Mouse (Mus musculus) forebrain, embryonic 11.5 days (tissue): ENCODE results near the gene Spr. TPM values are rescaled to one million over a fixed set of nuclear protein-coding genes. Genes with fewer than 3 reads are reported as not detected.
"Not testable (repeated sequence)": the region's sequence is repeated elsewhere in the genome, so short reads cannot be mapped to it uniquely, and the experiment has no call there.

Experiments used
- ATAC-seq: fragments of 200-750 bp; cut with Nextera tagmentation; replicated peaks from 2 replicates; pipeline ENCODE4 v1.8.0; 2017; ENCODE audit warnings: moderate TSS enrichment; ENCODE audit not compliant: low FRiP score
- DNase-seq: peaks from one replicate; pipeline ENCODE4 v3.0.0-alpha.2; 2017; ENCODE audit warnings: low spot score
- H3K27ac ChIP-seq: fragments of 300-500 bp; sonication (generic); 2 replicates; pipeline ENCODE4 v1.5.1; 2014; ENCODE audit warnings: low read depth, low read length
- H3K27me3 ChIP-seq: fragments of 300-500 bp; sonication (generic); 2 replicates; pipeline ENCODE4 v1.6.1; 2014; ENCODE audit warnings: mild to moderate bottlenecking, low read length, mixed read lengths; ENCODE audit not compliant: control insufficient read depth, insufficient read depth
- H3K36me3 ChIP-seq: fragments of 300-500 bp; sonication (generic); 2 replicates; pipeline ENCODE4 v1.6.1; 2014; ENCODE audit warnings: mild to moderate bottlenecking, low read length, moderate library complexity, mixed read lengths; ENCODE audit not compliant: control insufficient read depth, insufficient read depth
- H3K4me1 ChIP-seq: fragments of 300-500 bp; sonication (generic); replicated peaks from 2 replicates; pipeline ENCODE4 v1.6.1; 2014; ENCODE audit warnings: low read length, mixed read lengths; ENCODE audit not compliant: control insufficient read depth, insufficient read depth
- H3K4me2 ChIP-seq: fragments of 300-500 bp; sonication (generic); 2 replicates; pipeline ENCODE4 v1.6.1; 2014; ENCODE audit warnings: low read depth, mild to moderate bottlenecking, low read length, moderate library complexity, mixed read lengths; ENCODE audit not compliant: severe bottlenecking
- H3K4me3 ChIP-seq: fragments of 300-500 bp; sonication (generic); 2 replicates; pipeline ENCODE4 v1.5.1; 2014; ENCODE audit warnings: low read depth, low read length
- H3K9ac ChIP-seq: fragments of 300-500 bp; sonication (generic); 2 replicates; pipeline ENCODE4 v1.6.1; 2014; ENCODE audit warnings: low read length
- H3K9me3 ChIP-seq: fragments of 300-500 bp; sonication (generic); 2 replicates; pipeline ENCODE4 v1.6.1; 2016; ENCODE audit warnings: low read length, mixed read lengths; ENCODE audit not compliant: control insufficient read depth
- WGBS: fragments of 180-500 bp; shearing (Covaris S2); extraction: QIAGEN DNeasy Blood & Tissue Kit; methylation state at CpG from one replicate; pipeline ENCODE4 v1.1.7; 2014; 5-methylcytosine and 5-hydroxymethylcytosine counted together
- polyA plus RNA-seq: library from polyadenylated mRNA; unstranded; fragments of >200 nt; fragmentation: Nextera tagmentation; extraction: Ambion mirVana; gene quantifications from 2 replicates; pipeline ENCODE4 v1.2.1, GENCODE M21; 2014

The Spr gene
- polyA plus RNA-seq, 1 experiment from 2014 or later = 65.3 TPM

DNA sequence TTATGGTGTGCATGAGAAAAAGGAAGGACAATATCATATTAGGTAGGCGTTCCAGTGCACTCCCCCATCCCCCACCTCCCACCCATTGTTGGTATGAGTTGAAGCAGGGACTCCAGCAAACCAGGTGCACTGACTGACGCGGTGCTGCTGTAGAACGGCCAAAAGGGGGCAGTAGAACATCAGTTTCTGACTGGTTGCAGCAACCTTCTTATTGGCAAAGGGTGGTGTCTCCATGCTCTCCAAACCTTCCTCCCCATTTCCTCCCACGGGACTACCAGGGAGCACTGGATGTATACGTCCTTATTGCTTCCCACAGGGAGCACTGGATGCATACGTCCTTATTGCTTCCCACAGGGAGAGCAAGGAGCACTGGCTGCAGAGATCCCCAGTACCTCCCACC, 3.4 kb upstream of the Spr start:
- H3K36me3 ChIP-seq, H3K4me3 ChIP-seq, H3K4me2 ChIP-seq, H3K27ac ChIP-seq, H3K9me3 ChIP-seq, DNase-seq, H3K27me3 ChIP-seq, ATAC-seq, H3K9ac ChIP-seq, H3K4me1 ChIP-seq: not testable (repeated sequence)
- WGBS = 9% methylated on average over 7 of the region's 7 CpGs

- no peak overlapping the region for H3K9ac ChIP-seq
- no peak overlapping the region for H3K4me3 ChIP-seq
- no peaks in the 10 kb centered on the region; the same call in 1 of the 2 replicates for H3K4me1 ChIP-seq
- DNase-seq (no peak), ATAC-seq (no peak)
- no peaks in the 10 kb centered on the region for H3K27me3 ChIP-seq
- H3K36me3 ChIP-seq = no peaks in the 10 kb centered on the region
- no peaks in the 10 kb centered on the region for H3K9me3 ChIP-seq
- WGBS = 92% methylated on average over 2 of the region's 2 CpGs
- H3K4me2 ChIP-seq = no peak overlapping the region
- H3K27ac ChIP-seq = no peak overlapping the region
These were observed 2.0 kb upstream of the Spr start for GRCm38 (mm10) chr6:85139534-85139933.

DNA sequence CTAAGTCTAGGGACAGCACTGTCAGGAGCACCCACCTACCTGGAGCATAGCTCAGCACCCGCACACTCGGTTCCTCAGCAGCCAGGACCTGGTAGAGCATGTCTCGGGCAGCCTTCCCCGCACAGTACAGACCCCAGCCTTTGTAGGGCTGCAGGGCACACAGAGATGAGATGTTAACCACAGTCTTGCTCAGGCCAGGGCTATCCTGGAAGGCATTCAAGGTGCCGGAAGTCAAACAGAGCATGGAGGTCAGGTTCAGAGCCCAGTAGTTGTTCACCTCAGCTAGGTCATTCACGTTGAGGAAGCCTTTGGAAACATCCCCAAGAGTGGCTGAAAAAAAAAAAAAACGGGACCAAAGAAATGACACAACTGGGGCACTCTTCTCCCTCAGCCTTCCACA, 782 bp downstream of the Spr start:
- H3K27me3 ChIP-seq, DNase-seq, H3K9ac ChIP-seq, H3K27ac ChIP-seq, H3K9me3 ChIP-seq, ATAC-seq, H3K4me1 ChIP-seq, H3K36me3 ChIP-seq: not testable (repeated sequence)
- peak overlapping the region; percentile 69 for H3K4me3 ChIP-seq
- WGBS = 70% methylated on average over 7 of the region's 7 CpGs
- peak overlapping the region; percentile 76 for H3K4me2 ChIP-seq

DNA sequence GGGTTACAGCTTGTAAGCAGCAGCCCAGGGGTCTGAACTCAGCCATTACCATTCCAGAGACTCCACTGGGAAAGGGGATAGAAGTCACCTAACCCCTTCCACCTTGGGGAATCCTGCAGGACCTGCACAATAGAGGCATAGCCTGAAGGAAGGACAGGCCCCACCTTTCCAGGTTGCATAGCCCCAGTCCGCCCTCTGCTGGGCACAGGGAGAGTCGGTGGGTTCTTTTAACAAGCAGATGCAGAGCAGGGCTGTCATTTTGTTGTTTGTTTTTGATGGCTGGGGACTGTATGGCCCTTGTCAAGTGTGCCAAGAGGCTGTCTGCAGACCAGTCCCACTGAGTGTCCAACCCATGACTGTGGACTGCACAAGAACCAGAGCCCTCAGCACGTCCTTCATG, 4.8 kb downstream of the Spr start:
- H3K27me3 ChIP-seq, H3K27ac ChIP-seq, DNase-seq, H3K4me2 ChIP-seq, ATAC-seq, H3K36me3 ChIP-seq, H3K4me3 ChIP-seq, H3K9me3 ChIP-seq, H3K9ac ChIP-seq, H3K4me1 ChIP-seq: not testable (repeated sequence)
- WGBS = 24% methylated on average over 3 of the region's 3 CpGs

- not testable (repeated sequence) for H3K9ac ChIP-seq, DNase-seq, H3K4me2 ChIP-seq, H3K27me3 ChIP-seq, H3K9me3 ChIP-seq, H3K4me1 ChIP-seq, H3K4me3 ChIP-seq, H3K27ac ChIP-seq, H3K36me3 ChIP-seq, ATAC-seq
- 83% methylated on average over 3 of the region's 3 CpGs for whole genome bisulfite sequencing
These were observed 5.3 kb downstream of the Spr start for GRCm38 (mm10) chr6:85132237-85132636.

DNA sequence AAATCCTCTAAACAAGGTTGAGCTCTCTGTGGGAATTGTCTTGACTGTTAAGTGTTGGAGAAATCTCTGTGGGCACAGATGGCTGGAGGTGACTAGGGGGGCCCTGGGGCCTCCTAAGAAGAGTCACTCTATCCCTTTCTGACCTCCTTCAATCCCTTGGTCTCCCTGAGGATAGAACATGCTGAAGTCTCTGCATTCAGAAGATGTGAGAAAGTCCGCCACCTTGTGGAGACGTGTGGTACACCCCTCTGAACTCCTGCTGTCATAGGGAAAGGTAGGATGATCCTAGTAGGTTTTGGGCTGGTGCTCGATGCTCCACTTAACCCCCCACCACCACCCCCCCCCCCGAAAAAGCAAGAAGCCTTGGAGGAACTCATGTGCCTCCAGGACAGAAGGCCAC, 5.9 kb downstream of the Spr start:
- no peaks in the 10 kb centered on the region for H3K9me3 ChIP-seq
- no peak overlapping the region for H3K9ac ChIP-seq
- no peak overlapping the region for H3K4me2 ChIP-seq
- peaks cover 6% of the 10 kb centered on the region for H3K27me3 ChIP-seq
- WGBS = 1% methylated on average over 4 of the region's 4 CpGs
- ATAC-seq (0 out of 2 replicates have a peak, but pooled peaks have one; percentile 28), DNase-seq (peak; percentile 82)
- H3K27ac ChIP-seq = no peak overlapping the region
- H3K4me3 ChIP-seq = no peak overlapping the region
- H3K36me3 ChIP-seq = no peaks in the 10 kb centered on the region
- H3K4me1 ChIP-seq = no peaks in the 10 kb centered on the region; the same call in 1 of the 2 replicates

- 49% methylated on average over 8 of the region's 11 CpGs for WGBS
- not testable (repeated sequence) for H3K36me3 ChIP-seq
These were observed 19.7 kb downstream of the Spr start for GRCm38 (mm10) chr6:85117545-85118511.

GRCm38 (mm10) chr6:85105033-85105615, 32.4 kb downstream of the Spr start:
- no peak overlapping the region for H3K4me3 ChIP-seq
- no peaks in the 10 kb centered on the region for H3K36me3 ChIP-seq
- ATAC-seq (no peak), DNase-seq (no peak)
- no peak overlapping the region for H3K4me2 ChIP-seq
- H3K9me3 ChIP-seq = no peaks in the 10 kb centered on the region
- 86% methylated on average over 10 of the region's 10 CpGs for WGBS
- no peaks in the 10 kb centered on the region for H3K4me1 ChIP-seq
- H3K9ac ChIP-seq = no peak overlapping the region
- H3K27me3 ChIP-seq = no peaks in the 10 kb centered on the region
- no peak overlapping the region for H3K27ac ChIP-seq

More at GRCm38 (mm10) chr6:85117545-85118511, 19.7 kb downstream of the Spr start:
- DNase-seq (peak; percentile 67), ATAC-seq (peak; percentile 53; the same call in 1 of the 2 replicates)
- H3K27me3 ChIP-seq, H3K4me1 ChIP-seq, H3K4me3 ChIP-seq, H3K9me3 ChIP-seq, H3K9ac ChIP-seq, H3K4me2 ChIP-seq, H3K27ac ChIP-seq: not testable (repeated sequence)
